Mouse (Mus musculus) heart, embryonic 14.5 days (tissue): ENCODE results near the gene Col12a1. TPM values are rescaled to one million over a fixed set of nuclear protein-coding genes. Genes with fewer than 3 reads are reported as not detected.

Experiments used
- ATAC-seq: fragments of 200-750 bp; cut with Nextera tagmentation; 2 replicates; pipeline ENCODE4 v1.8.0; 2017; ENCODE audit warnings: low read depth, moderate TSS enrichment; ENCODE audit not compliant: insufficient number of reproducible peaks, insufficient read depth, low FRiP score
- H3K27ac ChIP-seq, 2 experiments: fragments of 200-500 bp in 1 of 2; fragments of 300-500 bp in 1 of 2; sonication (generic) in 1 of 2; replicated peaks in 1 of 2; 2 replicates each; pipeline ENCODE4 v1.5.1; 2012 to 2014; ENCODE audit warnings: low read depth in 2 of 2, low read length in 2 of 2, control low read depth in 1 of 2, mild to moderate bottlenecking in 1 of 2, mixed read lengths in 1 of 2; ENCODE audit not compliant: control insufficient read depth in 1 of 2, insufficient read depth in 1 of 2
- H3K27me3 ChIP-seq: fragments of 300-500 bp; sonication (generic); 2 replicates; pipeline ENCODE4 v1.6.1; 2014; ENCODE audit warnings: mild to moderate bottlenecking, low read length, control low read depth; ENCODE audit not compliant: control insufficient read depth, insufficient read depth
- H3K36me3 ChIP-seq: fragments of 300-500 bp; sonication (generic); 2 replicates; pipeline ENCODE4 v1.6.1; 2014; ENCODE audit warnings: mild to moderate bottlenecking, control low read depth, low read length, mixed read lengths; ENCODE audit not compliant: control insufficient read depth, insufficient read depth
- H3K4me1 ChIP-seq, 2 experiments: fragments of 200-500 bp in 1 of 2; fragments of 300-500 bp in 1 of 2; sonication (generic) in 1 of 2; 2 replicates each; pipeline ENCODE4 v1.6.1; 2012 to 2014; ENCODE audit warnings: low read length in 2 of 2, control low read depth in 1 of 2, mixed read lengths in 1 of 2; ENCODE audit not compliant: control insufficient read depth in 2 of 2, insufficient read depth in 2 of 2
- H3K4me2 ChIP-seq: fragments of 300-500 bp; sonication (generic); 2 replicates; pipeline ENCODE4 v1.6.1; 2014; ENCODE audit warnings: mild to moderate bottlenecking, low read length
- H3K4me3 ChIP-seq, 2 experiments: fragments of 200-500 bp in 1 of 2; fragments of 300-500 bp in 1 of 2; sonication (generic) in 1 of 2; 2 replicates each; pipeline ENCODE4 v1.5.1; 2012 to 2014; ENCODE audit warnings: low read length in 2 of 2, mild to moderate bottlenecking in 2 of 2, control low read depth in 1 of 2, low read depth in 1 of 2, moderate library complexity in 1 of 2; ENCODE audit not compliant: control insufficient read depth in 1 of 2, insufficient read depth in 1 of 2
- H3K9ac ChIP-seq: fragments of 300-500 bp; sonication (generic); 2 replicates; pipeline ENCODE4 v1.6.1; 2014; ENCODE audit warnings: mild to moderate bottlenecking, low read length
- H3K9me3 ChIP-seq: fragments of 300-500 bp; sonication (generic); 2 replicates; pipeline ENCODE4 v1.6.1; 2016; ENCODE audit warnings: low read length, control low read depth; ENCODE audit not compliant: control insufficient read depth
- WGBS: fragments of 180-500 bp; shearing (Covaris S2); extraction: QIAGEN DNeasy Blood & Tissue Kit; methylation state at CpG from one replicate; pipeline ENCODE4 v1.1.7; 2014; 5-methylcytosine and 5-hydroxymethylcytosine counted together
- polyA plus RNA-seq: library from polyadenylated mRNA; unstranded; fragments of >200 nt; fragmentation: Nextera tagmentation; extraction: Ambion mirVana; gene quantifications from 2 replicates; pipeline ENCODE4 v1.2.1, GENCODE M21; 2014

Gene Col12a1
- polyA plus RNA-seq, 1 experiment from 2014 or later = 18.4 TPM

- H3K9me3 ChIP-seq = no peaks in the 10 kb centered on the region
- peaks cover 16% of the 10 kb centered on the region; the same call in 1 of the 2 replicates for H3K36me3 ChIP-seq
- ATAC-seq = no peak
- H3K27me3 ChIP-seq = no peaks in the 10 kb centered on the region
- H3K27ac ChIP-seq = no peak overlapping the region
- H3K4me1 ChIP-seq = peaks cover 0 to 7% of the 10 kb centered on the region in 2 experiments; a peak in 2 of 4 replicates
- no peak overlapping the region for H3K4me3 ChIP-seq
- no peak overlapping the region for H3K9ac ChIP-seq
- H3K4me2 ChIP-seq = no peak overlapping the region
- WGBS = 60% methylated on average over 3 of the region's 3 CpGs
These were observed 72.9 kb downstream of the Col12a1 start for GRCm38 (mm10) chr9:79645757-79646156.

- 39% methylated on average over 11 of the region's 11 CpGs for WGBS
- Histone ChIP-seq H3K9me3 (no peaks in the 10 kb centered on the region), H3K4me2 (no peak overlapping the region), H3K9ac (no peak overlapping the region), H3K36me3 (peaks cover 10% of the 10 kb centered on the region; the same call in 1 of the 2 replicates), H3K27me3 (no peaks in the 10 kb centered on the region), H3K4me3 (no peak overlapping the region), H3K27ac (no peak overlapping the region), H3K4me1 (peaks cover 2 to 9% of the 10 kb centered on the region in 2 experiments; a peak in 2 of 4 replicates)
- ATAC-seq = no peak
These were observed 79.1 kb downstream of the Col12a1 start for GRCm38 (mm10) chr9:79639430-79640090.

- H3K4me3 ChIP-seq = no peak overlapping the region
- no peaks in the 10 kb centered on the region for H3K27me3 ChIP-seq
- peak overlapping the region; percentile 17; the same call in 1 of the 2 replicates for H3K4me2 ChIP-seq
- H3K9me3 ChIP-seq = no peaks in the 10 kb centered on the region
- H3K36me3 ChIP-seq = 0 out of 2 replicates have a peak, but pooled peaks cover 6% of the 10 kb centered on the region
- H3K27ac ChIP-seq = peak overlapping the region; percentile 43 to 56; a peak in 3 of 4 replicates
- WGBS = 11% methylated on average over 4 of the region's 4 CpGs
- no peak overlapping the region for H3K9ac ChIP-seq
- peaks cover 2 to 9% of the 10 kb centered on the region in 2 experiments; a peak in 2 of 4 replicates for H3K4me1 ChIP-seq
- ATAC-seq = no peak
These were observed 80.8 kb downstream of the Col12a1 start for GRCm38 (mm10) chr9:79637879-79638278.

GRCm38 (mm10) chr9:79634076-79634475, 84.6 kb downstream of the Col12a1 start:
- 90% methylated on average over 1 of the region's 1 CpGs for whole genome bisulfite sequencing

GRCm38 (mm10) chr9:79631186-79631585, 87.4 kb downstream of the Col12a1 start:
- no peak overlapping the region for H3K9ac ChIP-seq
- H3K36me3 ChIP-seq = peaks cover 11% of the 10 kb centered on the region; the same call in 1 of the 2 replicates
- no peak for ATAC-seq
- no peaks in the 10 kb centered on the region for H3K9me3 ChIP-seq
- H3K27ac ChIP-seq = no peak overlapping the region
- H3K27me3 ChIP-seq = no peaks in the 10 kb centered on the region
- no peak overlapping the region for H3K4me3 ChIP-seq
- H3K4me1 ChIP-seq = no peaks in the 10 kb centered on the region
- H3K4me2 ChIP-seq = no peak overlapping the region
- WGBS = 90% methylated on average over 7 of the region's 7 CpGs

More at GRCm38 (mm10) chr9:79634076-79634475, 84.6 kb downstream of the Col12a1 start:
- Histone ChIP-seq H3K4me3 (no peak overlapping the region), H3K27ac (no peak overlapping the region), H3K27me3 (no peaks in the 10 kb centered on the region), H3K9me3 (no peaks in the 10 kb centered on the region), H3K9ac (no peak overlapping the region), H3K4me1 (peaks cover 2 to 9% of the 10 kb centered on the region in 2 experiments; a peak in 2 of 4 replicates), H3K4me2 (no peak overlapping the region), H3K36me3 (peaks cover 7% of the 10 kb centered on the region; the same call in 1 of the 2 replicates)
- ATAC-seq = no peak

- ATAC-seq = no peak
- no peak overlapping the region for H3K4me3 ChIP-seq
- no peak overlapping the region for H3K9ac ChIP-seq
- H3K9me3 ChIP-seq = 0 out of 2 replicates have a peak, but pooled peaks cover 3% of the 10 kb centered on the region
- 45% methylated on average over 6 of the region's 6 CpGs for WGBS
- H3K36me3 ChIP-seq = no peaks in the 10 kb centered on the region; the same call in 1 of the 2 replicates
- H3K27ac ChIP-seq = no peak overlapping the region
- peaks cover 5 to 21% of the 10 kb centered on the region in 2 experiments; a peak in 3 of 4 replicates for H3K4me1 ChIP-seq
- H3K4me2 ChIP-seq = no peak overlapping the region
- H3K27me3 ChIP-seq = no peaks in the 10 kb centered on the region
These were observed 99.6 kb downstream of the Col12a1 start for GRCm38 (mm10) chr9:79618839-79619597.

GRCm38 (mm10) chr9:79617336-79617735, 101.3 kb downstream of the Col12a1 start:
- Histone ChIP-seq H3K4me3 (no peak overlapping the region), H3K27ac (peak overlapping the region; percentile 64 to 66; a peak in 3 of 4 replicates), H3K4me1 (peaks cover 5 to 21% of the 10 kb centered on the region in 2 experiments; a peak in 3 of 4 replicates), H3K27me3 (no peaks in the 10 kb centered on the region), H3K9ac (no peak overlapping the region), H3K4me2 (no peak overlapping the region), H3K9me3 (no peaks in the 10 kb centered on the region), H3K36me3 (no peaks in the 10 kb centered on the region; the same call in 1 of the 2 replicates)
- peak; percentile 98 for ATAC-seq
- WGBS = 4% methylated on average over 3 of the region's 3 CpGs
